Mouse (Mus musculus) CD4-positive, CD25-positive, alpha-beta regulatory T cell, adult 4 months (primary cell): Measurements from ENCODE around the gene Ceacam18. TPM values are rescaled to one million over a fixed set of nuclear protein-coding genes. Genes with fewer than 3 reads are reported as not detected.
"Not testable (repeated sequence)": the region's sequence is repeated elsewhere in the genome, so short reads cannot be mapped to it uniquely, and the experiment has no call there.

Experiments used
- ATAC-seq: one replicate; pipeline ENCODE4 v1.8.0; 2017
- polyA plus RNA-seq, 2 experiments: library from polyadenylated mRNA; unstranded; fragments of 100-300 nt; shearing (Covaris generic); gene quantifications; one replicate each; pipeline ENCODE4 v1.2.1; 2017

The Ceacam18 gene
- polyA plus RNA-seq, 2 experiments from 2014 or later = not detected

- ATAC-seq = no peak
These were observed 36.7 kb downstream of the Ceacam18 start for GRCm38 (mm10) chr7:43671064-43671808.

- peak; percentile 98 for ATAC-seq
These were observed 37.5 kb downstream of the Ceacam18 start, which contains the start of gene Ctu1 for GRCm38 (mm10) chr7:43671809-43672580. Gene Ctu1 (plus strand): TSS chr7:43672016.

- no peak for ATAC-seq
These were observed 38.2 kb downstream of the Ceacam18 start for GRCm38 (mm10) chr7:43672581-43673260.

DNA sequence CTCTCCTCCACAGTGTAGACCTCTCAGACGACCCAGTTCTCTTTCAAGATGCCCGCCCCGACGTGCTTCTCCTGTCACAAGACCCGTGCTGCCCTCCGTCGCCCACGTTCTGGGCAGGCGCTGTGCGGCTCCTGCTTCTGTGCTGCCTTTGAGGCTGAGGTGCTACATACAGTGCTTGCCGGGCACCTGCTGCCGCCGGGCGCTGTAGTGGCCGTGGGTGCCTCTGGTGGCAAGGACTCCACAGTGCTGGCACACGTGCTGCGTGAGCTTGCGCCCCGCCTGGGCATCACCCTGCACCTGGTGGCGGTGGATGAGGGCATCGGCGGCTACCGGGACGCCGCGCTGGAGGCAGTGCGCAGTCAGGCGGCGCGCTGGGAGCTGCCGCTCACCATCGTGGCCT is 40.6 kb downstream of the Ceacam18 start:
- ATAC-seq = no peak

DNA sequence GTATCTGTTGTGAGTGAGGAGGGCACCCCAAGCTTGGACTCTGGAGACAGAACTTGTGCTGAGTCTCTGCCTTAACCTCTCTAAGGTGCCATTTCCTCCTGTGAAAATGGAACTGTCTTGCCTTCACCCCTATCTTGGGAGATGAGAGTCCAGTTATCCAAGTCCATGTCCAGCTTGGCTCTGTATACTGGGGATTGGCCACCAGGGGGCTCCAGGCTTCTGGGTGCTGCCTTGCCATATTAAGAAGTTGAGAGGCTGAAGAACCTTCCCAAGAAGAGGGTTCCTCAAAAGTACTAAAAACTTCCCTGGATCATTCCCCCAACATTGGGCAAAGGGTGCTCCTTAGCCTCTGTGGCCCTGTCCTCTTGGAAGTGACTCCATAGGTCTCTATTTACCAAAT is 44.0 kb downstream of the Ceacam18 start:
- peak; percentile 39 for ATAC-seq

- no peak for ATAC-seq
These were observed 46.5 kb downstream of the Ceacam18 start for GRCm38 (mm10) chr7:43680960-43681359.

DNA sequence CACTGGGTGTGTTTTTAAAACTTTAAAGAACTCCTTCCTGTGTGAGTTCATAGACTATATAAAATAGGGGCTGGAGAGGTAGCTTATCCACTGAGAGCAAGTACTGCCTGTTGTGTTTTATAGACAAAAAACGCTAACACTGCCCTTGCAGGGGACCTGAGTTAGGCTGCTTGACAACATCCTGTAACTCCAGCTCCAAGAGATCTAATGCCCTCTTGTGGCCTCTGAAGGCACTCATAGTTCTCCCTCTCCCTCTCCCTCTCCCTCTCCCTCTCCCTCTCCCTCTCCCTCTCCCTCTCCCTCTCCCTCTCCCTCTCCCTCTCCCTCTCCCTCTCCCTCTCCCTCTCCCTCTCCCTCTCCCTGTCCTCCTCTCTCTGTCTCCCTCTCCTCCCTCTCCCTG is 48.0 kb downstream of the Ceacam18 start:
- ATAC-seq = not testable (repeated sequence)

- no peak for ATAC-seq
These were observed 50.6 kb downstream of the Ceacam18 start for GRCm38 (mm10) chr7:43685088-43685487.

- ATAC-seq = no peak
These were observed 55.6 kb downstream of the Ceacam18 start, which contains the start of gene Klk14 for GRCm38 (mm10) chr7:43690118-43690517. Gene Klk14 (plus strand): TSS chr7:43690418.

Other genes with a start within 250 kb of the Ceacam18 start
- 1 to 10 TPM in 1 of 2 experiments, not detected in 1; 2.5 TPM for gene Siglecg, start 226.5 kb upstream of the Ceacam18 start, polyA plus RNA-seq
- gene Lim2, start 207.0 kb upstream of the Ceacam18 start, polyA plus RNA-seq = not detected
- gene Nkg7, start 197.6 kb upstream of the Ceacam18 start, polyA plus RNA-seq = 100 to 1,000 TPM; 106 to 121 TPM
- gene Cldnd2, start 193.9 kb upstream of the Ceacam18 start, polyA plus RNA-seq = not detected
- 100 to 1,000 TPM; 177 to 184 TPM for gene Etfb, start 190.6 kb upstream of the Ceacam18 start, polyA plus RNA-seq
- gene Gm45233, start 190.6 kb upstream of the Ceacam18 start, polyA plus RNA-seq = not detected
- 1 to 10 TPM; 1.7 to 3.2 TPM for gene Vsig10l, start 171.6 kb upstream of the Ceacam18 start, polyA plus RNA-seq
- under 1 TPM in 1 of 2 experiments, not detected in 1; 0.15 TPM for gene Iglon5, start 144.6 kb upstream of the Ceacam18 start, polyA plus RNA-seq
- not detected for gene 4931406B18Rik, start 128.8 kb upstream of the Ceacam18 start, polyA plus RNA-seq
- gene Cd33, start 90.3 kb upstream of the Ceacam18 start, polyA plus RNA-seq = not detected
- gene Zfp658, start 72.5 kb upstream of the Ceacam18 start, polyA plus RNA-seq = 1 to 10 TPM; 6.4 TPM
- gene Zfp719, start 55.1 kb upstream of the Ceacam18 start, polyA plus RNA-seq = 10 to 100 TPM; 10.9 to 12.9 TPM
- gene Zfp819, start 27.5 kb upstream of the Ceacam18 start, polyA plus RNA-seq = not detected
- 1 to 10 TPM in 1 of 2 experiments, under 1 TPM in 1; 0.28 to 1.3 TPM for gene Siglece, start 25.5 kb downstream of the Ceacam18 start, polyA plus RNA-seq
- 1 to 10 TPM; 1.7 to 2.2 TPM for gene Ctu1, start 37.3 kb downstream of the Ceacam18 start, polyA plus RNA-seq
- not detected for gene Klk14, start 55.7 kb downstream of the Ceacam18 start, polyA plus RNA-seq
- gene Klk13, start 77.9 kb downstream of the Ceacam18 start, polyA plus RNA-seq = not detected
- gene Klk12, start 134.2 kb downstream of the Ceacam18 start, polyA plus RNA-seq = not detected
- 1 to 10 TPM in 1 of 2 experiments, not detected in 1; 1.0 TPM for gene Klk11, start 139.9 kb downstream of the Ceacam18 start, polyA plus RNA-seq
- gene Klk10, start 146.3 kb downstream of the Ceacam18 start, polyA plus RNA-seq = under 1 TPM in 1 of 2 experiments, not detected in 1; 0.23 TPM
- gene Klk9, start 157.2 kb downstream of the Ceacam18 start, polyA plus RNA-seq = not detected
- gene Klk8, start 162.9 kb downstream of the Ceacam18 start, polyA plus RNA-seq = 100 to 1,000 TPM; 136 to 138 TPM
- under 1 TPM in 1 of 2 experiments, not detected in 1; 0.23 TPM for gene Klk7, start 176.6 kb downstream of the Ceacam18 start, polyA plus RNA-seq
- not detected for gene Klk6, start 189.8 kb downstream of the Ceacam18 start, polyA plus RNA-seq
- gene Klk5, start 207.3 kb downstream of the Ceacam18 start, polyA plus RNA-seq = not detected
- not detected for gene Klk4, start 246.5 kb downstream of the Ceacam18 start, polyA plus RNA-seq